Mouse (Mus musculus): ENCODE measurements at regions not wholly inside any gene's neighbourhood (a gene's known extent, or its start where the extent isn't known, plus 50 kb on each side); places are given as distances from the start of the nearest gene placed in this dataset.

DNA sequence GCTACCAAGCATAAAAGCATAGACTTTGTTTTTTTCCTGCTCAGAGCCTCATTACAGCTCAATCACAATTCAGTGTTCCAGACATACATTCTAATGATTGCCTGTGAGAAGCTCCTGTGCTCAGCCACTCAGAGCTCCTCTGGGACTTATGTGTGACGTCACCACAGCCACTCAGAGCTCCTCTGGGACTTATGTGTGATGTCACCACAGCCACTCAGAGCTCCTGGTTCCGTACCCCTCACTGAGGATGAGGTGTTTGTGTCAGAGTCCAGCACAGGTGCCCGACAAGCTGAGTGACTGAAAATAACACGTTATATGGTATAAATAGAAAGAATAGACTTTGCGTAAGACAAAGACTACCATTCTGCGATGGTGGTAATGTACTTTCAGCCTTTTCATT is 215.8 kb downstream of the Hhipl2 start:
- TF ChIP-seq POLR2A (IDR thresholded peaks at IDR 0.05; ENCODE audit: borderline replicate concordance, control insufficient read depth, low read depth, low read length) (no peak), CTCF (IDR thresholded peaks at IDR 0.05; ENCODE audit: control insufficient read depth, insufficient read depth, low read length) (no peak)
